In the genomic region with DNA sequence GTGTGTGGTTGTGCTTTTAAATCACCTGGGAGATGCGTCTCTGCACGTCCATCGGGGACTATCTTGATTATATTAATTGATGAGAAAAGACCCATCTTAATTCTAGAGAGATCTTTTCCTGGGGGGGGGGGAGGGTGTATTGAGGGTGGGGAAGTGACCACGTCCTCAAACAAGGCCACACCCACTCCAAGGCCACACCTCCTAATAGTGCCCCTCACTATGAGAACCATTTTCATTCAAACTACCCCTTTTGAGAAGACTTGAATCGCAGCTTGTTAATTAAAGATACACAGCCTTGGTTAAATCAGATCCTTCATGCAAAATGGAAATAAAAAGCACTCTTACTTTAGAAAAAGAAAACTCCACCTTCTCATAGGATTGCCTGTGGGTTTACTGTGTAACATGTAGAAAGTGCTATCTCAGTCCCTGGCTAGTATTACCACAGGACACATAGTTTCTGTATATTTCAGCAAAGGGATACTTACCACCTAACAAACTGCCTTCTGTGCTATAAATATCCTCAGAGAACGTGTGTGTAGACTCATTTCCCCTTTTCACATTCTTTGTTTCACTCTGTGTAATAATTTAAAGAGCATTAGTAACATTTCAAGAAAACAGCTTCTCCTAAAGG, we compare ENCODE assay signal across 27 mouse cellular contexts. TPM values are rescaled to one million over a fixed set of nuclear protein-coding genes. Genes with fewer than 3 reads are reported as not detected.
A peak's percentile ranks its signal among the peaks of the same experiment; 100 is the strongest.
DNase-seq lines count a peak whose midpoint lies in the region; TF ChIP-seq lines count a peak whose summit lies in the region.
"Had no signal": no experiment of that assay in that cellular context is flagged by ENCODE, and none has a peak within 500 bp of the region (broad histone marks: within the 10 kb centered on the region; RNA-seq: fewer than 3 reads in every experiment).

No protein-coding gene starts in this region.

- no peaks in the 10 kb centered on the region for H3K9me3 ChIP-seq in MEL (replicated peaks; ENCODE audit: insufficient read depth, low read length)
- H3K9me3 ChIP-seq: embryonic facial prominence, embryonic 12.5 days; limb, embryonic 12.5 days; midbrain, embryonic 10.5 days; neural tube, embryonic 12.5 days had no signal

- TF ChIP-seq EP300 in MEL (IDR thresholded peaks at IDR 0.05; ENCODE audit: low read depth in 1 of 2, low read length in 2 of 2): peak in 1 of 2 experiments; percentile 30; a peak in 1 of 4 replicates

- H3K4me3 ChIP-seq in MEL (ENCODE audit: control insufficient read depth in 1 of 2, insufficient read depth in 1 of 2, low read depth in 2 of 2, low read length in 2 of 2): peak overlapping the region in 1 of 2 experiments; percentile 60; a peak in 2 of 4 replicates
- H3K4me3 ChIP-seq in macrophage (ENCODE audit: inconsistent target): no peak overlapping the region; the same call in 1 of the 2 replicates
- H3K4me3 ChIP-seq: embryonic facial prominence, embryonic 12.5 days; left cerebral cortex, adult 2 months; limb, embryonic 12.5 days; midbrain, embryonic 10.5 days; myocyte; neural tube, embryonic 12.5 days had no signal

- H3K4me1 ChIP-seq in MEL (ENCODE audit: control insufficient read depth in 1 of 2, insufficient read depth in 2 of 2, low read length in 2 of 2): peaks cover 3 to 4% of the 10 kb centered on the region in 2 experiments; a peak in 3 of 4 replicates
- H3K4me1 ChIP-seq: embryonic facial prominence, embryonic 12.5 days; limb, embryonic 12.5 days; midbrain, embryonic 10.5 days; neural tube, embryonic 12.5 days had no signal

- DNase-seq in A20 (ENCODE audit: low read depth, low spot score) (peak; percentile 70), MEL (ENCODE audit: low read depth, low spot score) (peak; percentile 68)
- DNase-seq in splenic B cell, adult 2 months (ENCODE audit: low read depth, low spot score): peak; percentile 73
- no peak for DNase-seq in gastrocnemius, adult 8-10 months (ENCODE audit: low spot score in 2 of 2)
- no peak for DNase-seq in retina, embryonic 14.5 days (ENCODE audit: low spot score)
- DNase-seq in right cerebral cortex, postnatal 10 days (ENCODE audit: low spot score in 2 of 2): no peak
- DNase-seq: adrenal gland, postnatal 14 days; cerebellum, adult 2 months; cerebellum, postnatal 14 days; gastrocnemius, postnatal 25 days; heart, adult 18-20 months; heart, postnatal 36 days; kidney, postnatal 14 days; layer of hippocampus, adult 9-11 months; lung, postnatal 4 days; right cerebral cortex, postnatal 14 days; thymus, adult 2 months; thymus, postnatal 4 days had no signal

- no peak for TF ChIP-seq POLR2A in MEL (IDR thresholded peaks at IDR 0.05; ENCODE audit: control insufficient read depth in 1 of 2, insufficient read depth in 1 of 2, low read depth in 1 of 2, low read length in 2 of 2, poor library complexity in 1 of 2)

- TF ChIP-seq RAD21 in MEL (IDR thresholded peaks at IDR 0.05; ENCODE audit: low read depth, low read length): no peak

- no peaks in the 10 kb centered on the region for H3K27me3 ChIP-seq in MEL (ENCODE audit: control insufficient read depth in 1 of 2, insufficient read depth in 2 of 2, low read length in 2 of 2)
- no peaks in the 10 kb centered on the region for H3K27me3 ChIP-seq in splenic B cell, adult 2 months (ENCODE audit: control insufficient read depth, insufficient read depth, low read length, poor library complexity, severe bottlenecking)
- H3K27me3 ChIP-seq: embryonic facial prominence, embryonic 12.5 days; limb, embryonic 12.5 days; neural tube, embryonic 12.5 days had no signal

- H3K9ac ChIP-seq in MEL (ENCODE audit: control insufficient read depth, low read depth, low read length, poor library complexity, severe bottlenecking): peak overlapping the region; percentile 39
- H3K9ac ChIP-seq: embryonic facial prominence, embryonic 12.5 days; hindbrain, embryonic 14.5 days; limb, embryonic 12.5 days; neural tube, embryonic 12.5 days had no signal

- peaks cover 0 to 14% of the 10 kb centered on the region in 2 experiments; a peak in 2 of 4 replicates for H3K36me3 ChIP-seq in MEL (ENCODE audit: control insufficient read depth in 1 of 2, insufficient read depth in 2 of 2, low read length in 2 of 2)
- H3K36me3 ChIP-seq in macrophage (ENCODE audit: inconsistent target): no peaks in the 10 kb centered on the region
- no peaks in the 10 kb centered on the region for H3K36me3 ChIP-seq in splenic B cell, adult 2 months (ENCODE audit: control insufficient read depth, insufficient read depth, low read length, poor library complexity, severe bottlenecking)
- H3K36me3 ChIP-seq: embryonic facial prominence, embryonic 12.5 days; limb, embryonic 12.5 days; midbrain, embryonic 10.5 days; neural tube, embryonic 12.5 days had no signal

- H3K27ac ChIP-seq in MEL (ENCODE audit: control insufficient read depth, low read depth, low read length) (peak overlapping the region; percentile 43), macrophage (peak overlapping the region; percentile 37)
- H3K27ac ChIP-seq: embryonic facial prominence, embryonic 12.5 days; hindbrain, embryonic 14.5 days; left cerebral cortex, adult 2 months; limb, embryonic 12.5 days; midbrain, embryonic 10.5 days; neural tube, embryonic 12.5 days; stomach, postnatal 0 days had no signal

- WGBS in macrophage (ENCODE audit: missing documents): 29% methylated on average over 6 of the region's 6 CpGs

- TF ChIP-seq CTCF in MEL (IDR thresholded peaks at IDR 0.05 in 2 of 3, conservative IDR thresholded peaks at IDR 0.05 in 1 of 3; ENCODE audit: control insufficient read depth in 1 of 3, insufficient read depth in 1 of 3, low read depth in 2 of 3, low read length in 3 of 3, poor library complexity in 1 of 3, severe bottlenecking in 1 of 3): no peak

- no peaks in the 10 kb centered on the region for H3K79me2 ChIP-seq in MEL (ENCODE audit: control insufficient read depth, insufficient read depth, low read length, poor library complexity)
- H3K79me2 ChIP-seq in macrophage (ENCODE audit: inconsistent target): no peaks in the 10 kb centered on the region

TF ChIP-seq in MEL, 35 proteins besides CTCF, POLR2A, EP300 and RAD21:
- no peak for TF ChIP-seq MAZ (IDR thresholded peaks at IDR 0.05; ENCODE audit: low read depth, low read length)
- TF ChIP-seq ZC3H11A (IDR thresholded peaks at IDR 0.05; ENCODE audit: low read depth, low read length): 0 out of 2 replicates have a peak, but pooled peaks have one; percentile 5
- 0 out of 2 replicates have a peak, but pooled peaks have one; percentile 10 for TF ChIP-seq HCFC1 (IDR thresholded peaks at IDR 0.05; ENCODE audit: low read depth, low read length)
- TF ChIP-seq ETS1 (IDR thresholded peaks at IDR 0.05; ENCODE audit: low read depth, low read length): 0 out of 2 replicates have a peak, but pooled peaks have one; percentile 39
- no peak for TF ChIP-seq UBTF (IDR thresholded peaks at IDR 0.05; ENCODE audit: borderline replicate concordance, insufficient read depth, low read depth, low read length)
- peak; percentile 83; the same call in 1 of the 2 replicates for TF ChIP-seq MEF2A (IDR thresholded peaks at IDR 0.05; ENCODE audit: extremely low read depth, insufficient replicate concordance, low read depth, low read length, poor library complexity, severe bottlenecking)
- TF ChIP-seq SIN3A (IDR thresholded peaks at IDR 0.05; ENCODE audit: low read length): peak; percentile 44; the same call in 1 of the 2 replicates
- no peak for TF ChIP-seq ZNF384 (IDR thresholded peaks at IDR 0.05; ENCODE audit: low read depth, low read length)
- peak; percentile 40; the same call in 1 of the 2 replicates for TF ChIP-seq RCOR1 (IDR thresholded peaks at IDR 0.05; ENCODE audit: low read depth, low read length)

RNA-seq across cellular contexts. Expression of a gene that starts 9.1 kb away (rescaled TPM):
- total RNA-seq in MEL (2012; rRNA removed): 37.6 and 43.7 TPM in 2 replicates
- 10 to 100 TPM in 1 of 2 experiments, not detected in 1; 40.5 TPM for polyA plus RNA-seq in MEL (2012; ENCODE audit: insufficient read depth in 1 of 2, insufficient read length in 2 of 2, low read depth in 1 of 2, low replicate concordance in 2 of 2, missing spikeins in 1 of 2)
- total RNA-seq in macrophage (2018; cell fraction: chromatin; rRNA removed): 100 to 1,000 TPM in 19 of 26 experiments, 10 to 100 TPM in 7; 51.5 to 181 (median 118) TPM
- total RNA-seq in macrophage (2018; cell fraction: cytosol; rRNA removed): 10 to 100 TPM in 25 of 26 experiments, 1 to 10 TPM in 1; 9.5 to 21.7 (median 15.4) TPM
- total RNA-seq in macrophage (2018; cell fraction: nucleus; rRNA removed): 10 to 100 TPM; 31.5 to 97.1 (median 54.6) TPM
- 13.6 to 19.2 TPM (median 18.8 TPM) in 3 replicates for polyA plus RNA-seq in macrophage (2018)
- 10 to 100 TPM in 1 of 4 experiments, 1 to 10 TPM in 3; 5.2 to 10.7 (median 7.3) TPM for total RNA-seq in gastrocnemius, adult 8-10 months (2022)

RNA-seq across cellular contexts. Expression of a gene that starts 9.1 kb away (rescaled TPM):
- 1.0 and 1.1 TPM in 2 replicates for total RNA-seq in MEL (2012; rRNA removed)
- polyA plus RNA-seq in MEL (2012; ENCODE audit: insufficient read depth in 1 of 2, insufficient read length in 2 of 2, low read depth in 1 of 2, low replicate concordance in 2 of 2, missing spikeins in 1 of 2): under 1 TPM in 1 of 2 experiments, not detected in 1; 0.78 TPM
- 1 to 10 TPM in 7 of 26 experiments, under 1 TPM in 14, not detected in 5; 0.23 to 2.2 (median 0.87) TPM for total RNA-seq in macrophage (2018; cell fraction: chromatin; rRNA removed)
- under 1 TPM; 0.08 to 0.67 (median 0.29) TPM for total RNA-seq in macrophage (2018; cell fraction: cytosol; rRNA removed)
- total RNA-seq in macrophage (2018; cell fraction: nucleus; rRNA removed): 1 to 10 TPM in 5 of 26 experiments, under 1 TPM in 15, not detected in 6; 0.19 to 1.5 (median 0.58) TPM
- polyA plus RNA-seq in macrophage (2018): 0.20 to 0.50 TPM (median 0.40 TPM) in 3 replicates
- total RNA-seq in gastrocnemius, adult 8-10 months (2022): 1 to 10 TPM; 1.2 to 1.6 (median 1.3) TPM

RNA-seq across cellular contexts. Expression of a gene that starts 33.7 kb away (rescaled TPM):
- 76.7 and 77.2 TPM in 2 replicates for total RNA-seq in MEL (2012; rRNA removed)
- polyA plus RNA-seq in MEL (2012; ENCODE audit: insufficient read depth in 1 of 2, insufficient read length in 2 of 2, low read depth in 1 of 2, low replicate concordance in 2 of 2, missing spikeins in 1 of 2) (100 to 1,000 TPM in 1 of 2 experiments, 10 to 100 TPM in 1; 30.9 to 104 TPM), macrophage (2018) (68.9 to 114 TPM (median 98.9 TPM) in 3 replicates)
- total RNA-seq in macrophage (2018; cell fraction: chromatin; rRNA removed): 10 to 100 TPM in 17 of 26 experiments, 1 to 10 TPM in 9; 7.4 to 26.7 (median 12.6) TPM
- total RNA-seq in macrophage (2018; cell fraction: cytosol; rRNA removed): 10 to 100 TPM; 52.5 to 79.8 (median 70.5) TPM
- total RNA-seq in macrophage (2018; cell fraction: nucleus; rRNA removed): 10 to 100 TPM; 22.4 to 71.6 (median 44.4) TPM
- 10 to 100 TPM; 66.3 to 73.3 (median 69.5) TPM for total RNA-seq in gastrocnemius, adult 8-10 months (2022)

Comparison
In these comparisons a context has a peak if more than half of its experiments do, and no peak if none do; other contexts are left out.
1. DNase-seq: peak in A20 (single experiment), MEL (single experiment) and splenic B cell, adult 2 months (single experiment); none in gastrocnemius, adult 8-10 months (0 of 2), retina, embryonic 14.5 days (single experiment) and right cerebral cortex, postnatal 10 days (0 of 2).